Mouse (Mus musculus): ENCODE measurements around the gene Sestd1.

DNA sequence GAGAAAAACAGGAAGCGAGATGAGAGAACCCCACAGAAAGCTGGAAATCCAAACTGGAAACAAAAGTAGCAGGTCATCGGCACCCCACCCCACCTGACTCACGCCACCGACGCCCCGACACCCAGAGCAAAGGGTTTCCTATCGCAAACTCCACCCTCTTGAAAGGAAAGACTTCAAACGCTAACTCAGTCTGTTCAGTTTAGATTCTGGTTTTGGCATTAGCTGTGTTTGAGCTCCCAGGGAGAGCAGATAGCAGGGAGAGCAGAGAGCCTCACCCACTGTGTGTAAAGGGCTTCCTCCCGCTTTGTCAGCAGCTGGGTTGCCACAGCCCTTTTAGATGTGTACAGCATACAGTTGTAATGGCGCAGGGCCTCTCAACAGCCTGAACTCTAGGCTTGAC is 104.0 kb downstream of the Sestd1 start:
- TF ChIP-seq FLI1 (IDR thresholded peaks at IDR 0.05; ENCODE audit: low read length), result no peak
- TF ChIP-seq GATA1 (IDR thresholded peaks at IDR 0.05; ENCODE audit: borderline replicate concordance, low read length), result no peak
